Mouse (Mus musculus) spleen, postnatal 10 days (tissue): ENCODE results near the gene Rgs6.

Experiments used
- DNase-seq, 2 experiments: peaks; one replicate each; pipeline ENCODE4 v3.0.0; 2021 to 2022; ENCODE audit warnings: low spot score in 2 of 2

The Rgs6 gene

DNA sequence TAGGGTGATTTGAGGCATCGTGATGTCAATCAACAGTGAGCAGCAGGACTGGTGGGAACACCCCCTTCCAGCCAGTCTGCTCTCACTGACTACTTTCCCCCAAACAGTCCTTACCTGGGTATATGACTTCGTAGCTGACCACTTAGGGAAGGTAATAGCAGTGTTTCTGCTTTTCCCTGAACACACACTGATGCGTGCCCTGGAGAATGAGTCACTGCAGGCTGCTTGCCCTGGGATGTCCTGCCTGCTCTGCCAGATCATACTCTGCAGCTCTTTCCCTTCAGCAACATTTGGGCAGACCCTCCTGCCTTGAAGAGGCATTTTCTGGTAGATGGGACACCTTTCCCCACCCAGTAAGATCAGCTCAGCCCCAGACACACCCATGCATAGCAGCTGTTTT, 540.5 kb downstream of the Rgs6 start:
- no peak for DNase-seq

DNA sequence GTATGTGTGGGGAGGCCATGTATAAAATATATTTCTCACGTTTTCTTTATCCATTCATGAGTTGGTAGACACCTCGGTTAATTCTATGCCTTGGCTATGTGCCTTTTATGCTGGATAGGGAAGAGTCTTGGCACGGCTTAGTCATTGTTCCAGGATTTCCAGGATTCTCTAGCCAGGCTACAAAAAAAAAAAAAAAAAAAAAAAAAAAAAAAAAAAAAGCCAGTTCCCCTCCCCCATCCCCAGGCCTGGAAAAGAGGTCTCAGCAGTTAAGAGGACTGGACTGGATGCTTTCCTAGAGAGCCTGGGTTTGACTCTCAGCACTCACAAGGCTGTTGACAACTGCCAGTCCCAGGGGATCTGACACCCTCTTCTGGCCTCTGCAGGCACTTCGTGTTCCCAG, 543.3 kb downstream of the Rgs6 start:
- no peak for DNase-seq

DNA sequence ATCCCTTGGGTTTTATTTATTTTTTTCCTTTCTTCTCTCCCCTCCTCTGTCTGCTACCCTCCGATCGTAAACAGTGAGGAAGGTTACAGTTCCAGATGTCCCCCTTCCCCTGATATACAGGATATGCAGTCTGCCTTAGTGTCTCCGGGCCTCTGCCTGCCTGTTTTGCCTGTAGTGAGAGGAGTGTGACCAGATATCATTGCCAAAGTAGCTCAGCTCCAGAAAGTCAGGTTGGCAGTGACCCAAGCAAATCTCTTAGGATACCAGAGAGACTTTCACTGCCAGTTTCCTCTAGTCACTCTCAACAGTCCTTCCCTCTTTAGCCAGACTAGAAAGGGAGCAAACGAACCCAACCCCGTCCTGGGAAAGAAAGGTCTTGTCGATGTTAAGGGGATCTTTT, 545.7 kb downstream of the Rgs6 start:
- DNase-seq = no peak

DNA sequence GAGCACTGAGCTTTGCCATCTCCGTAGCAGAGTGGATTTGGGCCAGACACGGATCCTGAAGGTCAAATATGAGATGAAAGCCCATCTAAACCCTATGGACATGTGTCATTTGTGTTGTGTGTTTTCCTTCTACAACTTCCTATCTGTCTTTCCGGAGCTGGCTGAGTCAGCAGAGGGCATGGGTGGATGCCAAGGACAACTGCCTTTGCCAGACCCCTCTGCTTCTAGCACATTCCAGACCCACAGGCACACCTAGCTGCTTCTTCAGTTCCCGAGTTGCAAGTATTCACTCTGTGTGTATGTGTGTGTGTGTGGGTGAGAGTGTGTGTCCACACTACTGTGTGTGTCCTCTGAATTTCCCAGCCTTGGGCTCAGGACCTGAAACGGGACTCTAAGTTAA, 547.9 kb downstream of the Rgs6 start:
- DNase-seq = no peak

DNA sequence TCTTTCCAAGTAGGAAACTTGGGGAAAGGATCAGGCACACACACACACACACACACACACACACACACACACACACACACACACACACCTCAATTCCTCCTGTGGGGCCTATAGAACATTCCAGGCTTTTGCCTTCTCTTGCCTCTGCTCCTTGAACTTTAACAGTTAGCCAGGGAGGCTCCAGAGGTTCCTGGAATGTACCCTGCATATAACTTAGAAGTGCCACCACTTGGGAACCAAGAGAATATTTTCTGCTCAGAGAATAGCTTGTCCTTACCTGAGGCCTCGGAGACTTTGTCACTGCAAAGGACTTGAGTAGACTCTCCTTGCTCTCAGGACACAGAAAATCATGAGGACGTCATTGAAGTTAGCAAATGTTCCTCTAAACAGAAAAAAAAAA, 548.4 kb downstream of the Rgs6 start:
- DNase-seq = no peak

DNA sequence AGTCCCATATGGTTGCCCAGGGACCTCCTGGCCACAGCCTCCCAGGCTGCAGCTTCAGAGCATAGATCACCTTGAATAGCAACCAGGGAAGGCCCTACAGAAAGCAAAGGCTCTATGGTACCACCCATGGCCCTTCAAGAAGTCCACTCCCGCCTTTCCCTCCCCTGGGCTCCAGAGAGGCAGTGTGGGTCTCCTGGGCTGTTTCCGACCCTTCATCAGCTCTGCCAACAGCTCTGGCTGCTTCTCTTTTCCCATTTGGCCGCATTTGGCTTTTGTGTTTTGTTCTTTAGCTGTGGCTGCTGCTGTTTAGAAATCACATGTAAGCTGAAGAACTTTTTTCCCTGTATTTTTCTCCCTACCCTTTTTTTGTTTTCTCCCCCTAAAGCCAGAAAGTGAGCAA, 548.9 kb downstream of the Rgs6 start:
- no peak for DNase-seq

DNA sequence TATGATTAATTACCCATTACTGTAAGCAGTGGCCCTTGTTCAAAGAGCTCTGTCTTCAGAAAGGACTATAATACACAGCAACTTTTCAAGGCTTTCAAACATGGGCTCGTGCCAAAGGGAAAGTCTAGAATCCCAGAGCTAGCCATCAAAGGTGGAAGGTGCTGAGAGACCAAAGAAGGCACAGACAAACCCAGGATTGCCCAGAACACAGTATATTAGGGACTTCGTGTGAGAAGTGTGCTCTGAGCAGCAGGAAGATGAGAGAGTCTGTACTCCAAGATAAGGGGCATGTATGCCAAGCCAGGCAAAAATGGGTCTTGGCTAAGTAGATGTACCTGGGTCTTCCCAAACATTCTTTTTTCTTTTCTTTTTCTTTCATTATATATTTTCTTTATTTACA, 553.1 kb downstream of the Rgs6 start:
- DNase-seq = peak; percentile 64 to 75

DNA sequence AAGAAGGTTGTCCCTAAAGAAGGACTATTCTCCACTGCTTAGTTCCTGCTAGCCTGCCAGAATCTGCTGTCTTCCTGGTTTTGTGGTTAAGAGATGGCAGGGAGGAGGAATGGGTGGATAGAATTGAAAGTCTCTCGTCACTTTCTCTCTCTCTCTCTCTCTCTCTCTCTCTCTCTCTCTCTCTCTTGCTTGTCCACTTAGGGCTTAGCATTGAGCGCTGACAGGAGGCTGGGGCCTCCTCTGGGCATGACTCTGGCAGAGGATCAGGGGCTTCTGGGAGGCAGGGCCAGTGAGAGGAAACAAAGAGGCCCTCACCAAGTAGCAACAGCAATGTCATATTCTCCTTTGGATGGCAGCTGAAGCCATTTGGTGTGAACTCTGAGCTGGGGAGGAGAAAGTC, 554.4 kb downstream of the Rgs6 start:
- DNase-seq = peak in 1 of 2 experiments; percentile 41

DNA sequence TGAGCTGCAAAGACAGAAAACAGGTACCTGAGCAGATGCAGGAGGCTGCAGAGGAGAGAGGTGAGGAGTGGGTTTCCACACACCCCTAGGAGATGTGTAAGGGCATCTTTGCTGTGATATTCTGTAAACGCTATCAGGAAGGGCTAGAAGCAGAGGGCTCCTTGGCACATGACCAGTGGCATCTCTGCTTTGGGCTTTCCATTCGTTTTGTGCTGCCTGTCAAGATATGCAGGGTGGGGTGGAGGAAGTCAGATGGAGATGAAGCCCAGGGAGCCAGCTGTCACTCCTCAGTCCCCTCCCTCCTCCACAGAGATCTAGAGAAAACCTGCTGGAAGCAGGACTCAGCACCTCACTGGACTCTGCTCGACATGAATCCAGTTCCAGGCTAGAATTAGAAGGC, 555.0 kb downstream of the Rgs6 start:
- peak; percentile 58 to 79 for DNase-seq

DNA sequence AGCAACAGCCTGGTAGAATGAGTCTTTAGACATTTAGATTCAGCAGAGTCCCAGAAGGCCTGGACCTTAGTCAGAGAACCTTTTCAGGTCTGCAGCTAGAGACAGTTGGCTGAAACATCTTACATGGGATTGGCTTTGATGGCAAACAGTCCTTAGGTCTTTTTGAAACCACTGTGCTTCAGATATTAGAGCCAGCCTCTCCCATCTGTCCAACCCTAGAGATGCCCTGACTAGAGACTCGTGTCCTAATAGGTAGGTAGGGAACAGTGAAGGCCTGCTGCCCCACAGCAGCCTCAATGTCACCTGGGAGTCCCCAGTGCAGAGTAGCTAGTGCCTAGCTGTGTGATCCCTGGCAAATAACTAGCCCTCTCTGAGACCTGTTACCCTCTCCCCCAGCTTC, 555.5 kb downstream of the Rgs6 start:
- DNase-seq = peak in 1 of 2 experiments; percentile 35

DNA sequence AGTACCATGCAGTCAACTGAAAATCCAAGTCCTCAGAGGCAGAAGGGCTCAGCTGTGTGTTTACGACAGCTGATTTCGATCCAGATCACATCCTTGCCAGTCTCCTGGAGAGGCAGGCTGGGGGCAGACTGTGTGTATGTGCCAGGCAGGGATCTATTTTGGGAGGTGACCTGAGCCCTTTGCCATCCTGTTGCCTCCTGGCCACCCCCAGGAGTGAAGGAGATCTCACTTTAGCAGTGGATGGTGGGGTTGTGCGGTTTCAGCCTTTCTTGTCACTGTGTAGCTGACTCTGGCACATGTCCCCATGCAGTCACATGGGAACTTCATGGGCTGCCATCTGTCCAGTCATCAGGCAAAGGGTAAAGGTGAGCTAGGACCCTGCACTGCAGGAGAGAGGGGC, 557.0 kb downstream of the Rgs6 start:
- DNase-seq = no peak

DNA sequence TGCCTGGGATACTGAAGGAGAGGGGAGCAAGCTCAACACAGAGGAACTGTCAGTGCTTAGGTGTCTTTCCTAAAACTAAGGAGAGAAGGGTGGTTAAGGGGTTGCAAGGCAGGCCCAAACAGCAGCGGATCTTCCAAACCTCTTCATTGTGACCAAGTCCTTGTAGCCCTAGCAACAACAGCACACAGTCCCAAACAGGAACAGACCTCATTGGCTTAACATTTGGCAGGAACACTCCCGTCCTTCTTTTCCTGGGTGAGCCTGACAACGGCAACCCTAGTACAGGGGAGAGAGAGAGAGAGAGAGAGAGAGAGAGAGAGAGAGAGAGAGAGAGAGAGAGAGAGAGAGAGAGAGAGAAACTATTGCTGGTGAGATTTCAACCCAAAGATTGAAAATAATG, 557.8 kb downstream of the Rgs6 start:
- no peak for DNase-seq

DNA sequence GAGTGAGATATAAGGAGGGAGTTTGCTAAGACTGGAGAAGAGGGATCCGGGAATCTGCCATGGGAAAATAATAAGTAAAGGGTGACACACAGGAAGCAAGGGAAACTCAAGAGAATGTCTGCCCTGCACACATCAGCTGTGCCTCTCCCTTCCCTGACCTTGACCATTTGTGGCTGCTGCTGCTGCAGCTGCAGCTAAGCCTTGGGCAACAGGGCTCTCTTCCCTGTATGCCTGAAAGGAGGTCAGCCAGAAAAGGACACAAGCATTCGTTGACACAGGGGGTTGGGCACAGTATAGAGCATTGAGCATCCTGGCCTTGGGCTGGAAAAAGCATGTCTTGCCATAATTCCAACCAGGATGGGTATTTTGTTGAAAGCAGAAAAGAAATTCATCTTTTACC, 558.8 kb downstream of the Rgs6 start:
- no peak for DNase-seq

DNA sequence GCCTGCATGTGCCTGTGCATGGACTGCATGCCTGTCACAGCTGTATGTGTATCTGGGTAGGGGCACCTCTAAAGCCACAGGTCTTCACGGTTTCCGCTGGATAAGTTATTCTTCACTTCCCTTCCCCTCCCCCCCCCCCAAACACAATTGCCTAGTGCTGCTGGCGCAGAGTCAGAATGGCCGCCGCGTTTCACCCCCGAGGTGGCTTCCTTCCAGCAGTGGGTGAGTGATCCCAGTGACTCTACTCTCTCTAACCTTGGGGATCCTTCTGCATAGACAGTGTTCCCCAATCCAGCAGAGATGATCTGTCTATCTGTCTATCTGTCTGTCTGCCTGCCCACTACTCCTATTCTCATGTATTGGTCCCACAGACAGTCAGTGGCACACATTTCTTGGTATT, 561.9 kb downstream of the Rgs6 start:
- DNase-seq = no peak

DNA sequence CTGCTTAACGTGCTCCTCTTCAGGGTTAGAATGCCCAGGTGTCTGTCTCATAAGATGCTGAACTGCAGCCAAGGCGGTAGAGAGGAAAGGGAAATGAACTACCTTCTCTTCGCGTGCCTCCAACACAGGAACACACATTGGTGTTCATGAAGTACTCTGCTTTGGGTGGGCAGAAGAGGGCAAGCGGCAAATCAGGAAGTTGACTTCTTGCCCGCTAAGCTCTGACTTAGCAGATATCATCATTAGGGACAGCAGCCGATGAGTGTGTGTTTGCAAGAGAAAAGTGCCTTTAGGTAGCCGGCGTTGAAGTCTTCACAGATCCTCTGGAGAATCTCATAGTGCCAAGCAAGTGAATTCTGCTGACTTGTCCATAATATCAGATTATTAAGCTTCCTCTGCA, 562.7 kb downstream of the Rgs6 start:
- DNase-seq = no peak

DNA sequence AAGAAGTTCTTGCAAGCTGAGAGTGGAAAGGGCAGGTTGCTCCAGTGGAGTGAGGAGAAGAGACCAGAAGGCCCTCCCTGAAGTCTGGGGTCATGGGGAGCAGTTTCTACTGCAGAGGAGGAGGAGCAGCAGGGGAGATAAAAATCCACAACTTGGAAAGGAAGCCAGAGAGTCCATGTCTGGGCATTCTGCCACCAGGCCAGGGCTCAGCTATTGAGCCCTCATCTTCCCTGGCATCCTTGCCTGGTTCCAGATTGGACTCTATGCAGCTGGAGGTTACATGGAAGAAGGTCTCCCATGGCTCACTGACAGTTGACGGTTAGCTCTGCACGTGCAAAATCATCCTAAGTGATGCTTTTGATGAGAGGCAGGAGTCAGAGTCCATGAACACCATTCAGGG, 563.4 kb downstream of the Rgs6 start:
- no peak for DNase-seq

DNA sequence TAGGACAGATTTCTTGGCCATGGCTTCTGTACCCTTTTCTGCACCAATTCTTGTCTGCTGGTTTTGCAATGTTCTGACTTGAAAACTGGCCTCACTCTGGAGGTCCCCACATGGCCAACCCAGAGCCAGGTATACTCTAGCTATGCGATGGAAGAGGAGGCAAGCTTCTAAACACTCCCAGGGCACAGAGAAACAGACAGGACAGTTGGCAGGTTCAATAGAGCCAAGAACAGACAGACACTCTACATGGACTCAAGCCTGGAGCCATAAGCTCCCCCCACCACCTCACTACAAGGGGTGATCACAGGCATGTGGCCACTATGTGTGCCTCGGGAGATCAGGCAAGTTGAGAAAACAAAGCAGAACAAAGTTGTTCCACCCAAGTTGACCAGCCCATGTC, 572.1 kb downstream of the Rgs6 start:
- no peak for DNase-seq

DNA sequence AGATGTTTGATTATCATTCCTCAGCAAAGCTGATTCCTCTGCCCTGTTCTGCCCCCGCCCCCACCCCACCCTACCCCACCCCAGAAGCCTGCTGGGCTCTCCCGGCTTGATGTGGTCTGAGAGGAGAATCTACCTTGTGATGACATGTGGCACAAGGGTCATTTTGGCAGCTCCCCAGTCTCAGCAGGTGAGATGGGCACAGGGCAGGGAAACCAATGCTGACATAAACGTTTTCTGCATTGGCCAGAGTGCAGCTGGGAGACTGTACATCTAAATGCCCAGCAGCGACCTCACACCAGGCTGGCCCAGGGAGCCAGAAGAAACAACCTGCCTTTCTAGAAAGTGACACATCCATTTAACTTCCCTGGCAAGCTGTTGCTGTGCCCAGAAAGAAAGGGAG, 572.6 kb downstream of the Rgs6 start:
- no peak for DNase-seq

DNA sequence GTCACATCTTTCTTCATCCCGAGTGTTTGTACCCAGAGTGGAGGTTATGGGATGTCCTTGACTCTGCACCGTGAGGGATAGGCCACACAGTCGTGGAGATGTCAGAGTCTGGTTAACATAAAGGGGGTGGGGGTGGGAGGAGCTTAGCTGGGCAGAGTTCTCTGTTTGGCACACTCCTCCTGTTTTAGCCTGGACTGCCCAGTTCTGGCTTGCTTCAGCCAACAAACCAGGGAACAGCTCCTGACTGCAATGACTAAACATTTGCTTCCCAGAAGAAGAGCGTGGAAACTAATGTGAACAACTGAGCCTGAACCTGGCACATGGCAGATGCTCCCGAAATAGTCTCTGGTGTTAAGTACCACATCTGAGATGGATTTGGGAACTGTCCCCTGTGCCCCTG, 575.6 kb downstream of the Rgs6 start:
- DNase-seq = no peak

DNA sequence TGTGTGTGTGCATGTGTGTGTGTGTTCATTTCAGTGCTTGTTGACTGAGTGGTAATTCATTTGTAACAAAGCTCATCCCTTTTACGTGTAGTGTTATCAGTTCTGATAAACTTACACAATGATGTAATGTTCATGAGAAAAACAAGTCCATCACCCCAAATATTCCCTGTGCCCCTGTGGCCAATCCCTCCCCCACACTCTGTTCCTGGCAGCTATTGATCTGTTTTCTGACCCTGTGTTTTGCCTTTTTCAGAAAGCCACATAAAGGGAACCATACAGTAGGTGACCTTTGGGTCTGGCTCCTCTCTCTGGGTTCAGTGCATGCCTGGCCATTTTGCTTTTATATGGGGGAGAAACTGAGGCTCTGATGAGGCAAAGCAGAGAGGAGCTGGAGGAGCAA, 577.0 kb downstream of the Rgs6 start:
- DNase-seq = no peak

DNA sequence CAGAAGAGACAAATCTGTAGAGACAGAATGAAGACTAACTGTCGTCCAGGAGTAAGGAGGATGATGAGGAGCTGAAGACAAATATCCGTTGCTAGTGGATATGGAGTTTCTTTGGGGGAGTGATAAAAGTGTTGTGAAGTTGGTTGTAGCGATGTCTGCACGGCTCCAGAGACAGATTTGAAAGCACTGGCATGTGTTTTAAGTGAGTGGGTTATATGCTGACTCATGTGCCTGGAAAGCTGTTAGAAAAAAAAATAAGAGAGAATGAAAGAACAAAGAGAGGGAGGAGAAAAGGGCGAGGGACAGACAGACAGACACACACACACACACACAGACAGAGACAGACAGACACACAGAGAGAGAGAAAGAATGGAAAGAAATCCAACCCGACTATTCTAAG, 580.2 kb downstream of the Rgs6 start:
- no peak for DNase-seq

DNA sequence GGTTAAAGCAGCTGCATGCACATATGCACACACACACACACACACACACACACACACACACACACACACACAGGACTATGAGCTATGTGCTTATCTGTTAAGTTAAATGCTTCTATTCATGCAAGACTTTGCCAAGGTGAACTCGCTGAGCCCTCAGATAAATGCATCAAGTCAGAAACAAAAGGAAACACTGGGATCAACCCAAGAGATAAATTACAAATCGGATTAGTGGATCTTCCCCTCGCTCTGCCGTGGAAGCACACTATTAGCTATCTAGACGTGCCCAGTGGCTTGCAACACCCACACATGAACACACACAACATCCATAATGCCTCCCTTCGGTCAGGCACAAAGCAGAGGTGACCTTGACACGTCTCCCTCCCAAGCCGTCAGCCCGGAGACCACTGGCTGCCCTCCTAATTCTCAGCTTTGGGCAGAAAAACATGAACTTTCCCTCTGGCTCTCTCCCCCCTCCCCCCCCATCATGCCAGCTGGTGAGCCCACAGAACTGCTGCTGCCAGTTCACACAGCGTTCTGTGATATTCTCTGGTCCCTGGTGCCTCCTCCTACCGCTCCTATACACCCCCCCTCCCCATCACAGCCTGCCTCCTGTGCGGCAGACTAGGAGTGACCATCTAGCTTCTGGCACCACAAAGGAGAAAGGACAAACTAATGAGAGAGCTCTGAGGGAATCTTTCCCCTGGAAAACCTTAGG, 581.6 kb downstream of the Rgs6 start:
- DNase-seq = no peak

DNA sequence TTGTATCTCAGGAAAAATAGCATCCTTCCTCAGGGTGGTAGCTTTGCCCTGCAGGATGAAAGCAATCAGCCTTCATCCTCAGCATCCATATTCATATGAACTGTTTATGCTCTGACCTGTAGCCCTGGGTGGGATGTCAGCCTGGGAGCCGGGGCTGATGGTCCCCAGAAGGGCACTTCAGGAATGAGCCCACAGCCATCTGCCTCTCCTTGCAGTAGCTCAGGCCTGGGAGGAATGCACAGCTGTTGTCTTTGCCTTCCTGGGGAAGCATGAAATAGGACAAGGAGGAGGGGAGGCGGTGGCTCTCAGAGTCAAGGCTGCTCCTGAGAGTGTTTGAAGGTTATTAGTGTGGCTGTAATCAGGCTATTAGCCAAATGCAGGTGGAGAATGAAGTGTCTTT, 590.7 kb downstream of the Rgs6 start:
- no peak for DNase-seq

DNA sequence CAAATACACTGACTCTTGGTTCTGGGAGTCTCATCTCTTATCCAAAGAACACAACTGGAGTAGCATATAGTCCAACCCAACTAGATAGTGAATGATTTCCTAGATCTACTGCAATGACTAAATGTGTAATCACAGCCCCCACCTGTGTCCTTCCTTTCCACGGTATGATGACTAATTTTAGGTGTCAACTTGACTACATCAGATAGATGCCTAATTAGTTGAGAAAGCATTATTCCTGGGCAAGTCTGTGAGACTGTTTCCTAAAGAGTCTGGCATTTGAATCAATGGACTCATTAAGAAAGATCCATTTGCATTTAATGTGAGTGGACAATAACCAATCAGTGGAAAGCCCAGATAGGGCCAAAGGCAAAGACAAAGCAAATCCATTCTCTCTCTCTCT, 591.8 kb downstream of the Rgs6 start:
- DNase-seq = no peak
